Mouse (Mus musculus): ENCODE data around the gene Gm9611.
"Not testable (repeated sequence)": the region's sequence is repeated elsewhere in the genome, so short reads cannot be mapped to it uniquely, and the experiment has no call there.

Gene Gm9611

GRCm38 (mm10) chr14:42297258-42297657 is at the start of gene Gm9611:
Gene Gm9611, minus strand, starts transcription at chr14:42297358.
- not testable (repeated sequence) for DNase-seq (ENCODE audit: low spot score)

- not testable (repeated sequence) for DNase-seq (ENCODE audit: low spot score)
These were observed 12.8 kb upstream of the Gm9611 start, which contains the start of gene Gm7995 for GRCm38 (mm10) chr14:42309910-42310309. Gene Gm7995, plus strand, starts transcription at chr14:42310210.

- not testable (repeated sequence) for DNase-seq (ENCODE audit: low spot score)
These were observed 37.2 kb downstream of the Gm9611 start, which contains the start of gene Gm17026 for GRCm38 (mm10) chr14:42259948-42260347. Gene Gm17026, minus strand, starts transcription at chr14:42260048.
